ENCODE assay signal across 14 mouse cellular contexts in the genomic region with DNA sequence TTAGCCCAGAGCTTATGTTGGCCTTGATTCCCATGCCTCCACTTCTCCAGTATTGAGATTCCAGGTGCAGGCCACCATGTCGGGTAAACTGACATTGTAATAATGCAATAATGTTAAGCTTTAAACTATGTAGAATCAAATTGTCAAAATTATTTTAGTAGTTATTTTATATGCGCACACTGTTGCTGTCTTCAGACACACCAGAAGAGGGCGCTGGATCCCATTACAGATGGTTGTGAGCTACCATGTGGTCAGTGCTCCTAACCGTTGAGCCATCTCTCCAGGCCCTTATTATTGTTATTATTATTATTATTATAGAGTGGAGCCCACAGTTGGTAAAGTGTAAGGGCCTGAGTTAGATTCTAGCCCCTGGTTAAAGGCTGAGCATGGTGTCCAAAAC. TPM values are rescaled to one million over a fixed set of nuclear protein-coding genes. Genes with fewer than 3 reads are reported as not detected.
A peak's percentile ranks its signal among the peaks of the same experiment; 100 is the strongest.
DNase-seq lines count a peak whose midpoint lies in the region; ATAC-seq and TF ChIP-seq lines count a peak whose summit lies in the region.
"Had no signal": no experiment of that assay in that cellular context is flagged by ENCODE, and none has a peak within 500 bp of the region (broad histone marks: within the 10 kb centered on the region; RNA-seq: fewer than 3 reads in every experiment).

No protein-coding gene starts in this region.

- peaks cover 61% of the 10 kb centered on the region for H3K27me3 ChIP-seq in heart, embryonic 10.5 days (ENCODE audit: insufficient read depth, poor library complexity, severe bottlenecking)
- H3K27me3 ChIP-seq in kidney, postnatal 0 days (ENCODE audit: insufficient read depth, low read length), result no peaks in the 10 kb centered on the region
- H3K27me3 ChIP-seq in megakaryocyte, embryonic 14.5 days (replicated peaks), result peaks cover 21% of the 10 kb centered on the region
- no peaks in the 10 kb centered on the region for H3K27me3 ChIP-seq in stomach, postnatal 0 days (ENCODE audit: control insufficient read depth, insufficient read depth, low read length)

- H3K4me1 ChIP-seq in heart, embryonic 10.5 days, result peaks cover 48% of the 10 kb centered on the region
- H3K4me1 ChIP-seq in kidney, postnatal 0 days (replicated peaks; ENCODE audit: insufficient read depth, low read length), result peaks cover 26% of the 10 kb centered on the region; the same call in 1 of the 2 replicates
- H3K4me1 ChIP-seq in megakaryocyte, embryonic 14.5 days, result peaks cover 74% of the 10 kb centered on the region
- peaks cover 16% of the 10 kb centered on the region for H3K4me1 ChIP-seq in stomach, postnatal 0 days (replicated peaks; ENCODE audit: control insufficient read depth, insufficient read depth)

- TF ChIP-seq EP300 in stomach, postnatal 0 days (optimal IDR thresholded peaks at IDR 0.05), result no peak

- peaks cover 7% of the 10 kb centered on the region; the same call in 1 of the 2 replicates for H3K36me3 ChIP-seq in heart, embryonic 10.5 days
- H3K36me3 ChIP-seq in kidney, postnatal 0 days (ENCODE audit: insufficient read depth, low read length), result no peaks in the 10 kb centered on the region
- peaks cover 41% of the 10 kb centered on the region for H3K36me3 ChIP-seq in megakaryocyte, embryonic 14.5 days (replicated peaks; ENCODE audit: low read length)
- 0 out of 2 replicates have a peak, but pooled peaks cover 2% of the 10 kb centered on the region for H3K36me3 ChIP-seq in stomach, postnatal 0 days (ENCODE audit: control insufficient read depth, insufficient read depth, low read length)
- H3K36me3 ChIP-seq: embryonic facial prominence, embryonic 10.5 days; G1E; intestine, embryonic 15.5 days had no signal

- H3K4me3 ChIP-seq in heart, embryonic 10.5 days, result peak overlapping the region; percentile 73
- no peak overlapping the region for H3K4me3 ChIP-seq in kidney, postnatal 0 days (replicated peaks; ENCODE audit: low read depth, low read length)
- H3K4me3 ChIP-seq in megakaryocyte, embryonic 14.5 days (replicated peaks), result peak overlapping the region; percentile 95
- peak overlapping the region; percentile 71; the same call in 1 of the 2 replicates for H3K4me3 ChIP-seq in stomach, postnatal 0 days (ENCODE audit: low read depth, low read length)

- no peak for ATAC-seq in kidney, postnatal 0 days (replicated peaks; ENCODE audit: low FRiP score, low read depth)
- ATAC-seq in megakaryocyte, adult 5-6 weeks (ENCODE audit: poor library complexity, severe bottlenecking), result no peak
- no peak for ATAC-seq in stomach, postnatal 0 days (ENCODE audit: low FRiP score, low TSS enrichment)
- ATAC-seq: intestine, embryonic 15.5 days had no signal

- no peaks in the 10 kb centered on the region for H3K9me3 ChIP-seq in heart, embryonic 10.5 days
- no peaks in the 10 kb centered on the region for H3K9me3 ChIP-seq in kidney, postnatal 0 days (replicated peaks; ENCODE audit: low read length)
- H3K9me3 ChIP-seq in megakaryocyte, embryonic 14.5 days, result no peaks in the 10 kb centered on the region
- no peaks in the 10 kb centered on the region for H3K9me3 ChIP-seq in stomach, postnatal 0 days (ENCODE audit: control insufficient read depth, low read length)
- H3K9me3 ChIP-seq: embryonic facial prominence, embryonic 10.5 days; intestine, embryonic 15.5 days had no signal

- DNase-seq in heart, embryonic 10.5 days (ENCODE audit: low spot score), result no peak
- no peak for DNase-seq in heart, adult 18-20 months
- no peak for DNase-seq in kidney, postnatal 0 days (ENCODE audit: low spot score)
- DNase-seq in kidney, adult 9 months, result no peak
- DNase-seq in stomach, postnatal 0 days (ENCODE audit: low spot score), result no peak
- DNase-seq in cerebellum, adult 9-11 months, result no peak
- DNase-seq: cerebellum, postnatal 10 days; right cerebral cortex, adult 18-20 months had no signal

- H3K9ac ChIP-seq in kidney, postnatal 0 days (ENCODE audit: low read depth, low read length), result no peak overlapping the region
- no peak overlapping the region for H3K9ac ChIP-seq in stomach, postnatal 0 days (ENCODE audit: low read length)

- H3K4me2 ChIP-seq in kidney, postnatal 0 days (ENCODE audit: low read length), result no peak overlapping the region
- H3K4me2 ChIP-seq in stomach, postnatal 0 days (replicated peaks; ENCODE audit: low read depth), result 0 out of 2 replicates have a peak overlapping the region, but pooled peaks have one; percentile 79

- peak; percentile 43 for TF ChIP-seq CTCF in kidney, postnatal 0 days (IDR thresholded peaks at IDR 0.05; ENCODE audit: low read depth)
- TF ChIP-seq CTCF in stomach, postnatal 0 days (IDR thresholded peaks at IDR 0.05; ENCODE audit: low read depth), result peak; percentile 46; the same call in 1 of the 2 replicates

- H3K27ac ChIP-seq in heart, embryonic 10.5 days, result peak overlapping the region; percentile 88; the same call in 1 of the 2 replicates
- H3K27ac ChIP-seq in kidney, postnatal 0 days, result no peak overlapping the region
- peak overlapping the region; percentile 86; the same call in 1 of the 2 replicates for H3K27ac ChIP-seq in stomach, postnatal 0 days (replicated peaks)
- H3K27ac ChIP-seq: embryonic facial prominence, embryonic 10.5 days had no signal

- WGBS in heart, embryonic 10.5 days, result 79% methylated on average over 4 of the region's 4 CpGs
- WGBS in kidney, postnatal 0 days, result 83% methylated on average over 4 of the region's 4 CpGs
- 80% methylated on average over 4 of the region's 4 CpGs for WGBS in stomach, postnatal 0 days

RNA-seq across cellular contexts. Expression of gene Trim47, which starts 15.9 kb away (rescaled TPM):
- polyA plus RNA-seq in heart, embryonic 10.5 days (2016; fragmentation: Nextera tagmentation; extraction: Ambion mirVana), result 25.9 and 38.7 TPM in 2 replicates
- total RNA-seq in heart, adult 18-20 months (2021), result 10 to 100 TPM; 24.7 to 27.6 TPM
- polyA plus RNA-seq in kidney, postnatal 0 days (2015; fragmentation: Nextera tagmentation; extraction: Ambion mirVana), result 40.8 and 41.7 TPM in 2 replicates
- polyA plus RNA-seq in megakaryocyte, embryonic 14.5 days (2012; ENCODE audit: insufficient read depth, low replicate concordance), result 6.9 and 23.5 TPM in 2 replicates
- 0.47 TPM in 1 of 2 replicates, not detected in the other for total RNA-seq in megakaryocyte, adult 5-6 weeks (2015)
- 0.07 TPM in 1 of 2 replicates, not detected in the other for total RNA-seq in megakaryocyte, adult 5-6 weeks (2017)
- 33.8 and 34.6 TPM in 2 replicates for polyA plus RNA-seq in stomach, postnatal 0 days (2015; fragmentation: Nextera tagmentation; extraction: Ambion mirVana)
- total RNA-seq: monocyte, adult 5-6 weeks had no signal
- polyA plus RNA-seq: G1E had no signal

RNA-seq across cellular contexts. Expression of gene Trim65, which starts 19.9 kb away (rescaled TPM):
- 3.6 and 3.8 TPM in 2 replicates for polyA plus RNA-seq in heart, embryonic 10.5 days (2016; fragmentation: Nextera tagmentation; extraction: Ambion mirVana)
- 10 to 100 TPM in 1 of 2 experiments, 1 to 10 TPM in 1; 9.6 to 10.5 TPM for total RNA-seq in heart, adult 18-20 months (2021)
- polyA plus RNA-seq in kidney, postnatal 0 days (2015; fragmentation: Nextera tagmentation; extraction: Ambion mirVana), result 3.1 and 3.3 TPM in 2 replicates
- polyA plus RNA-seq in megakaryocyte, embryonic 14.5 days (2012; ENCODE audit: insufficient read depth, low replicate concordance), result 3.0 and 9.5 TPM in 2 replicates
- total RNA-seq in megakaryocyte, adult 5-6 weeks (2015), result 15.8 and 15.9 TPM in 2 replicates
- 7.9 and 10.7 TPM in 2 replicates for total RNA-seq in megakaryocyte, adult 5-6 weeks (2017)
- polyA plus RNA-seq in stomach, postnatal 0 days (2015; fragmentation: Nextera tagmentation; extraction: Ambion mirVana), result 3.3 and 4.1 TPM in 2 replicates
- polyA plus RNA-seq: G1E had no signal

RNA-seq across cellular contexts. Expression of gene Wbp2, which starts 24.3 kb away (rescaled TPM):
- polyA plus RNA-seq in heart, embryonic 10.5 days (2016; fragmentation: Nextera tagmentation; extraction: Ambion mirVana), result 122 and 158 TPM in 2 replicates
- total RNA-seq in heart, adult 18-20 months (2021), result 100 to 1,000 TPM in 1 of 2 experiments, 10 to 100 TPM in 1; 93.3 to 109 TPM
- polyA plus RNA-seq in kidney, postnatal 0 days (2015; fragmentation: Nextera tagmentation; extraction: Ambion mirVana), result 121 and 125 TPM in 2 replicates
- 842 and 1,717 TPM in 2 replicates for polyA plus RNA-seq in megakaryocyte, embryonic 14.5 days (2012; ENCODE audit: insufficient read depth, low replicate concordance)
- total RNA-seq in megakaryocyte, adult 5-6 weeks (2015), result 89.9 and 100 TPM in 2 replicates
- 39.5 and 49.8 TPM in 2 replicates for total RNA-seq in megakaryocyte, adult 5-6 weeks (2017)
- polyA plus RNA-seq in stomach, postnatal 0 days (2015; fragmentation: Nextera tagmentation; extraction: Ambion mirVana), result 71.0 and 89.6 TPM in 2 replicates

RNA-seq across cellular contexts. Expression of gene Mrpl38, which starts 27.6 kb away (rescaled TPM):
- 112 and 127 TPM in 2 replicates for polyA plus RNA-seq in heart, embryonic 10.5 days (2016; fragmentation: Nextera tagmentation; extraction: Ambion mirVana)
- total RNA-seq in heart, adult 18-20 months (2021), result 10 to 100 TPM; 56.8 to 66.1 TPM
- 81.1 and 89.8 TPM in 2 replicates for polyA plus RNA-seq in kidney, postnatal 0 days (2015; fragmentation: Nextera tagmentation; extraction: Ambion mirVana)
- 25.4 and 80.4 TPM in 2 replicates for polyA plus RNA-seq in megakaryocyte, embryonic 14.5 days (2012; ENCODE audit: insufficient read depth, low replicate concordance)
- total RNA-seq in megakaryocyte, adult 5-6 weeks (2015), result 14.6 and 17.3 TPM in 2 replicates
- total RNA-seq in megakaryocyte, adult 5-6 weeks (2017), result 6.9 and 10.0 TPM in 2 replicates
- polyA plus RNA-seq in stomach, postnatal 0 days (2015; fragmentation: Nextera tagmentation; extraction: Ambion mirVana), result 49.5 and 50.2 TPM in 2 replicates

RNA-seq across cellular contexts. Expression of gene Unc13d, which starts 33.3 kb away (rescaled TPM):
- polyA plus RNA-seq in heart, embryonic 10.5 days (2016; fragmentation: Nextera tagmentation; extraction: Ambion mirVana), result 6.1 and 7.2 TPM in 2 replicates
- 1 to 10 TPM in 1 of 2 experiments, under 1 TPM in 1; 0.42 to 2.0 TPM for total RNA-seq in heart, adult 18-20 months (2021)
- polyA plus RNA-seq in kidney, postnatal 0 days (2015; fragmentation: Nextera tagmentation; extraction: Ambion mirVana), result 0.54 and 0.75 TPM in 2 replicates
- polyA plus RNA-seq in megakaryocyte, embryonic 14.5 days (2012; ENCODE audit: insufficient read depth, low replicate concordance), result 221 and 384 TPM in 2 replicates
- 16.5 and 18.2 TPM in 2 replicates for total RNA-seq in megakaryocyte, adult 5-6 weeks (2015)
- total RNA-seq in megakaryocyte, adult 5-6 weeks (2017), result 26.7 and 27.7 TPM in 2 replicates
- 2.3 and 2.8 TPM in 2 replicates for polyA plus RNA-seq in stomach, postnatal 0 days (2015; fragmentation: Nextera tagmentation; extraction: Ambion mirVana)
